Mouse (Mus musculus) c-Kit-positive CD71-positive TER-119-positive erythroid progenitor cells, embryonic 14.5 days (primary cell): ENCODE measurements around the gene Mdm2.

Experiments used
- DNase-seq: peaks from one replicate; pipeline ENCODE4 v3.0.0-alpha.2; 2013; ENCODE audit warnings: low spot score

Mdm2 gene

DNA sequence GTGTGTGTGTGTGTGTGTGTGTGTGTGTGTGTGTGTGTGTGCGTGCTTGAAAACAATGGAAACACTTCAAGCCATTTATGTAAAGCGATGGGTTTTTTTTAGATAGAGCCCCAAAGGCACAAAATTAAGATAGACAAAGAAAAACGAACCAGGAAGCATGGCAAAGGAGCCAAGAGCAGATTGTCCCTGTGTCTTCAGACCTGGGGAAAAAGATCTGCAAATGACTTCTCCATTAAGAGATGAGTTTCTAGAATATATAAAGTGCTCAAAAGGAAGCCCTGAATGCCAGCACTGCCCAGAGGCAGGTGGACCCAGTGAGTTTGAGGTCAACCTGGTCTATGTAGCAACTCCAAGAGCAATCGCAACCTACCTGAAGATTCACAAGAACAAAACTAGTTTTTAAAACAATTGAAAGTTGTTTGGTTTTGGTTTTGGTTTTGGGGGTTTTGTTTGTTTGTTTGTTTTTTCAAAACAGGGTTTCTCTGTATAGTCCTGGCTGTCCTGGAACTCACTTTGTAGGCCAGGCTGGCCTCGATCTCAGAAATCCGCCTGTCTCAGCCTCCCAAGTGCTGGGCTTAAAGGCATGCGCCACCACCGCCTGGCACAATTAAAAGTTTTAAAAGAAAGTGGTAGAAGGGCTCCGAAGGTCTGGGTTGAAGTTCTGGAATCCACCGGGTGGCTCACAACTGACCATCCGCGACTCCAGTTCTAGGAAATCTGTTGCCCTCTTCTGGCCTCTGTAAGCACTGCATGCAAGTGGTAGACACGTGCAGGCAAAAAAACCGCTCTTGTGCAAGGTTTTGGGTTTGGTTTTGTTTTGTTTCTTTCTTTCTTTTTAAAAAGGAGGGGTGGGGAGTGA lies 28.3 kb downstream of the Mdm2 start:
- DNase-seq: no peak

DNA sequence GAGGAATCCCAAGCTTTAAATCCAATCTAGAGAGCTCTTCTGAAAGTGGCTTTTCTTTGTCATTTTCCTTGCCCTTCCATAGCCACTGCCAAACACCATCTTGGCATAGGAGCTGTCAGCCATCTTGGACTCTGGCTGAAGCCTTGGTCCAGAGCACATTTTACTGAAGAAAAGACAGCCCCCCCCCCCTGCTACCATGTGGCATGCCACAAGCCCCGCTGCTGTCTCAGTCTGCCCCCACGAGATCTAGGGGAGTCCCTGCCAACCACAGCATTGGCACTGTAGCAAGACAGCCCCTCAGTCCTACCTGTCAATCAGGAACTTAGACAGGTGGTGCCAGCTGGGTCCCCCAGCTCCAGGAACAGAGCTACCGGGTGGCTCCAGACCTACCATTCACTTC lies 29.0 kb downstream of the Mdm2 start:
- no peak for DNase-seq

DNA sequence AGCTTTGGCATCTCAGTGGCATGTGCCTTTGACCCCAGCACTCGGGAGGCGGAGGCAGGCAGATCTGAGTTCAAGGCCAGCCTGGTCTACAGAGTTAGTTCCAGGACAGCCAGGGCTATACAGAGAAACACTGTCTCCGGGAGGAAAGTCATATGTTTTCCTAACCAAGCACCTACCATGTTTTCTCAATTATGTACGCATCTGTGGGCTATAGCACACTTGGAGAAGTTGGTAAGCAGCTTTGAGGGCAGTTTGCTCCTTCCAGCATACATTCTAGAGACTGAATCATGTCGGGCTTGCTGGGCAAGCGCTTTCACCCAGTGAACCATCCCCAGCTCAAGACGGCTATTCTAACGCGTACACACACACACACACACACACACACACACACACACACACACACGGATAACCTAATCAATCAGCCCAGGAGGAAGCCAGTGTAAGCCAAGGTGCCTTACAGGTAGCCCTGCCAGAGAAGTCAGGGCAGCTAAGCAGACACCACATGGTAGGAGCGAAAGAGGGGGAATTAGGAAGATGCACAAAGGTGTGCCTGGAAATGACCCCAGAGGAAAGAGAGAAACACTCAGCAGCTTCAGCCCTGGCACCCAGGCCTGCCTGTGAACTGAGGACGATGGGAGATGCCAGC lies 29.6 kb downstream of the Mdm2 start:
- no peak for DNase-seq

DNA sequence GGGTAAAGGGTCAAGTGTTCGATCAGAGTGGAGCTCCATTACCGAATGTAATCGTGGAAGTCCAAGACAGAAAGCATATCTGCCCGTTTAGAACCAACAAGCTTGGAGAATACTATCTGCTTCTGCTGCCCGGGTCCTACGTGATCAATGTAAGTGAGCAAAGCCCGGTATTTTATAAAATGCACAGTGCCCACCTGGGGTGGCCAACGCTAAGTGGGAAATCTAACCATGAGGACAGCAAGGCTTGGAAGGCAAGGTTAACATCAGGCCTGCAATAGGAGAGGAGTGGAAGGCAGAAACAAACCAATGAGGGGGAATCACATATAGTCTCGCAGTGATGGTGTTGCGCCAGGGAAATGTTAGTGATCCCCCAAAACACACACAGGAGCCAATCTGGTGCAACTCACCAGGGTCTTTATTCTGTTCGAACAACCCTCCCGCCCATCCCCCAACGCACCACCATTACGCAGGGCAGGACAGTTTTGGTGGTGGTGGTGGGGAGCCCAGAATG lies 30.5 kb downstream of the Mdm2 start:
- DNase-seq: no peak

DNA sequence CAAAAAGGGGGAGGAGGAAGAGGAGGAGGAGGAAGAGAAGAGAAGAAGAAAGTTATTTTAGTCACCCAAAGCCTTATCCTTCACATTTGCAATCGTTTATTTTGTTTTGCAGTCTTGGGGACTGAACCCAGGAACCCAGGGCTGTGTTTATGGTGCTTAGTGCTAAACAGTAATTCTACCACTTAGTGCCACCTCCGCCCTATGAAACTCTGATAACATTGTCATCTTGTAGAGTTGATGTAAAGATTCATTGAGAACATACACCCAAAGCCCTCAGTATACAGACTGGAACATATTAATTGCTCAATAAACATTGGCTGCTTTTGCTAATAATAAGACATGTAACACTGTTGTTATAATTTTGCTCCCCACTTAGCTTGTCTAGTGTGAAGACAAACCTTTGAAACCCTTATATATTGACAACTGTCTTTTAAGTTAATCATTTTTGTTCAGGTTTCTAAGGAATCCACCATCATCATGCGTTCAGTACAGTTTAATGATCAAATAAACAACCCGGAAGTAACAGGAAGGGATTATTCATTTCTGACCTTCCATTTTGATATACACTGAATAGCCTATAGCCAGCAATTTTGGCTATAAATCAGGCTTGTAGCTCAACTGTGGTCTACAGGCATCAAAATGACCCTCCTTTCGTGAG lies 31.4 kb downstream of the Mdm2 start:
- DNase-seq: no peak

DNA sequence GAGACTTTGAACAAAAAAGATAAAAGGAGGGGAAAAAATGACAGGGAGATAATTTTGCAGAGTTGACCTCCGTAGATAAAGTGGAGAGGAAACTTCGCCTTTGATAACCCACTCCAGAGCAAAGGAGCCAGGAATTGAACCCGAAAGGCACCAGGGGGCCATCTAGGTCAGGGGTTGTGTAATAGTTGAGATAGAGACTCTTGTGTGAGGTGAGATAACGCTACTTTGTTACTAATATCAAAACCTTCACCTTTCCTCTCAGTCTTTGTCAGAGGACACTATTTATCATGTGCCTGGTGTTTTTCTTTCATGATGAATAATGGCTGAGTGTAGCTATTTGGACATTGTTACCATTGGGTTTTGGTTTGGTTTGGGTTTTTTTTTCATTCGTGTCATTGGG lies 32.2 kb downstream of the Mdm2 start:
- peak; percentile 25 for DNase-seq

DNA sequence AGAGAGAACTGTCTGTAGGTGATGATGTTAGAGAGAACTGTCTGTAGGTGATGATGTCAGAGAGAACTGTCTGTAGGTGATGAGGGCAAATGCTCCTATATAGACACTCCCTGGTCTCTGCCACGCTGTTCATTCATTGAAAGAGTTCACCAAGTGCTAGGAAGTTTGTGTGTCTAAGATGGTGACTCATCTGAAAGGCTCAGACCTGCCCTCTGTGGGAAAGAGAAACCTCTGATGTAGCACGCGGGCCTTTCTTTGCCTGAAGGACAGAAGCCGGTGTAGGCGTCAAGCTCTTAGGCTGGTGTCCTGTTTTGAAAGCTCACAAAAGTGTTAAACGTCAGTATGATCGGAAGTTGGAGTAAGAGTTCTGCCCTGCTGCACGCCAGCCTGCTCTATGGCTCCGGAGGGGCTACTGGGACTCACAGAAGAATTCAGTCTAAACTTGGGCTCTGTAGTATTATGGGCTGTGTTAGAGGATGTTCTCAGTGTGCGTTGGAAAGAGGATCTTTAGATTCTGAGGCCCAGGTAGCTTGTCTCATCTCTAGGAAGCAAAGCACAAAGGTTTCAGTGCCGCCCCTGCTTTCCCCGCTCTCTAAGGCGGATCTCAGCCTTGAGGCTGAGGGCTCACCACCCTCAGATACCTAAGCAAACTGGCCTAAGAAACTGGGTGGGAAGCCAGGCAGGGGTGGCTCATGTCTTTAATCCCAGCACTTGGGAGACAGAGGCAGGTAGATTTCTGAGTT lies 32.9 kb downstream of the Mdm2 start:
- DNase-seq: no peak

DNA sequence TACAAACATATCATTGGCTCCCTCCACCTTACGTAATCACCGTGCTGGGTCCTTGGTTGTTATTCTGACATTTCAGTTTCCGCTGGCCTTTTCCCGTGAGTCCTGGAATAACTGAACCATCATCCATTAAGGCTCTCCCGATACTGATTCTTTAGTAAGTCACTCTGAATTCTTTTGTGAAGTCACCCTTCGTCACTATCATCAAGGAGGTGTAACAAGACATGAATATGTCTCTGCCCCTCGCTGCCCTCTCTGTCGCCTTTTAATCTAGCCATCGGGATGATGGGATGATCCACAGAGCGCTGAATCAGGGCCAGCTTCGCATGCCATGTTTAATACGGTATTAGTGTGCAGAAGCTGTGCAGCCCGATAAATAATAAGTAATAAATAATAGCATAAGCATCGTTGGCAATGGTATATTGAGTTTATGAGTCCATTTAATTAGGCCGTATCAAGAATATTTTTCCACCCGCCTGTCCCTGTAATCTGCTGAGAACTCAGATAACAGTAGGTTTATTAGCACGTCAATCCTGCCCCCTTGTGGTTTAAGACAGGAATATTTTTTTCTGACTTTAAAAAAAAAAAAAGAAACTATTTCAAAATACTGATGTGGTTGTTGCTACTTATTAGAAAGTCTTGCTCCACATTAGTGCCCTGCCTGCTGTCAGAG lies 33.8 kb downstream of the Mdm2 start:
- peak; percentile 54 for DNase-seq

DNA sequence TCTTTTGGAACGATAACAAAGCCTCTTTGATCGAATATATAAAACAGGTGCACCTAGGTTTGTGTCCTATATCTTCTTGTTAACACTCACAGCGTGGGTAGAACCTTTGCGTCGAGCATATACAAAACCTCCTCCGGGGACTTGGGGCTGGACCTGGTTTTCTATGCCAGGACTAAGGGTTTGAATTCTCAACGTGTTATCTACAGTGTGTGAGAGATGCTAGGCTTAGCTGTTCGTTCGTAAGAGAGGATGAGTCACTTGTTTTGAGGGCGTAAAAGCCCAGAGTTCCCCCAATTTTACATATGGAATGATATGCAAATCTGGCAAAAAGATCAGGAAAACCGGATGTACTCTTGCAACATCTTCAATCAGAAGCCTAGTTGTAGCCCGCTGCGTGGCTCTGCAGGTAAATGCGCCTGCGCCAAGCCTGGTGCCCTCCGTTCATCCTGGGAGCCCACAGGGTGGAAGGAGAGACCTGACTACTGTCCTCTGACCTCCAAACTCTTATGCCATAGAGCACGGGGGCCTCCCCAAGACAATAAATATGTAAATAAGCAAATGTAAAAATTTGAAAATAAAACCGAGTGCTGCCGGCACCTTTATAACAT lies 34.4 kb downstream of the Mdm2 start:
- no peak for DNase-seq

DNA sequence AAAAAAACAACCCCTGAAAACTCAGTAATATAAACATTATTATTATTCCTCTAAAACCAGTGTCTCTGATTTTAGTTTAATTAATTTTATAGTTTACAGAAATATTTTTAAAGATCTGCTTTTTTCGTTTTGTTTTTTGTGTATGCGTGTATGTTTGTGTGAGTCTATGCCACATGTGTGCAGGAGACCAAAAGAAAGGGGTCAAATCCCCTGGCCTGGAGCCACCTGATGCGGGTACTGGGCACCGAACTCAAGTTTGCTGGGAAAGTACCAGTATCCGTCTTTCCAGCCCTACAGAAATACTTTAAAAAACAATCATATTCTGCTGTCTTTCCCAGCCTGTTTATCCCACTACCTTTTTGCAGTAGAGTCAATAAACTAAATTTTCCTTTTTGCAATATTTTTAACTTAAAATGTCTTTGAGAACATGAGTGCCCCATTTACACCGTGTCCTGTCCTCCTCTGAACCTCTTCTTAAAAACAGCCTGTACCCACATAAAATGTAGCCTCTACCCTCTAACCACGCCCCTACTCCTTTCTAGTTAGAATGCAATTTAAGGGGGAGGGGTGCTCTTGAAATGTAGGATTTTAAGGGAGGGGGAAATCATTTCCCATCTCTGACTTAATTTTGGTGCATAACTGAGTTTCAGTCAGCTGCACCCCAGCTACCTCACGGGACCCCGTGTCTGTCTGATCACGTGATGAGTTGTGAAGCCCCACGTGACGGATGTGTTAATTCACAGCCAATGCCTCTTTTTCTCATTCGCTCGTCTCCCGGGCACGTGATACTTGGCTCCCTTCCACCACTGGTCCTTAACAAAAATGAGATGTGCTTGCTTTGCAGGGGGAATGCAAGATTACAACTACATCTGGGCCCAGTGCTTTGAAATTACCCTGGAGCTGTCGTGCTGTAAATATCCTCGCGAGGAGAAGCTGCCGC lies 35.2 kb downstream of the Mdm2 start:
- DNase-seq: no peak

DNA sequence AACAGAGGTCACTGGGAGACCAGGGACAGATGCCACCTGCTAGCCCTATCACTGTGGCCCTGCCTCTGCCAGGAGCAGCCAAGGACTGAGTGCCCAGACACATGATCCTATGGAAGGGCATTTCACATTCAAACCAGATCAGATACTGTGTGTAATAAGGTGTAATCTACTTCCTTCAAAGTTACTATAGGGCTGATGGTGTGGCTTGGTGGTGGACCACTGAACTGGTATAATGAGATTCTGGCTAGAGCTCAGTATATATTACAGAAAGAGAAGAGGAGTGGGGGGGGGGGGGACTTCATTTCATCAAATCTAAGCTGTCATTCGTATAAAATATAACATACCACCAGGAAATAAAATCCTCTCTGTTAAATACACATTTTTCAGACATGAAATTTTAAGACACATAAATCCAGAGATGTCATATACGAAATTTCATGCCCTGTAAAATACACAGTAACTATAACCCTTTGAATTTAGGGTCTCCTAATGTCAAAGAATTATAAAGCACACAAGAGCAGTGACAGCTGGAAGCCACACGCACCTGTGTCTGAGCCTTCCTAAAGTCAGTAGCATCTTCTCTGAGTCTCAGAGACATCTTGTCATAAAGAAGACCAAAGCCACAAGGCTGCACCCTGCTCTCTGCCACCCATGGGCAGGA lies 36.1 kb downstream of the Mdm2 start:
- DNase-seq: no peak

DNA sequence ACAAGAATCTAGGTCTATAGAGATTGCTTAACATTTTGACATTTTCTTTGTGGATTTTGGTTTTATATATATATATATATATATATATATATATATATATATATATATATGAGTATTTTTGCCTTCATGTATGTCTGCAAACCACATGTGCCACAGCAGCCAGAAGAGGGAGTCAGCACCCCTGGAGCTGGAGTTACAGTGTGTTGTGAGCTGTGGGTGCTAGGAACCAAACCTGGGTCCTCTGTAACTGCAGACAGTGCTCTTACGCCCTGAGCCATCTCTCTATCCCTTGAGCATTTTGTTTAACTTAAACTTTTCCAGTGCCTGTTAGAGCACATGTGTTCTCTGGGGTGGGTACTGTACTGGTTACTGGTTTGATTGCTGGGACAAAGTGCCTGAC lies 36.6 kb downstream of the Mdm2 start:
- DNase-seq: no peak

DNA sequence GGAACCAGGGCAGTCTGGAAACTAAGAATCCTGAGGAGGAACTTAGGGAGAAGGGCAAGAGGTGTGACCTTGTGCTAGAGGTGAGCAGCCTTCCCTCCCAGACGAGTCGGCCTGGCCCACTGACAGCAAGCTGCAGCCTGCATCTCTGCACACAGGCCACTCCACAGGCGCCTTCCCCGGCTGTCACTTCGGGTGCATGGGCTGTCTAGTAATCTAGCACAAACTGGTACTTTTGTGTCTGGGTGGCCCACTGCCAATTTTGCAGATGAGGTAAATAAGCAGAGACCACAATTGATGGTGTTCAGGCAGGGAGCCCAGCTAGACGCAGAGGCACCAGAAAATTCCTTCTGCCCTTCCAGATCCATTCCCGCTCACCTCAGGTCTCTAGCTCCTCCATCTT lies 37.9 kb downstream of the Mdm2 start:
- DNase-seq: no peak

DNA sequence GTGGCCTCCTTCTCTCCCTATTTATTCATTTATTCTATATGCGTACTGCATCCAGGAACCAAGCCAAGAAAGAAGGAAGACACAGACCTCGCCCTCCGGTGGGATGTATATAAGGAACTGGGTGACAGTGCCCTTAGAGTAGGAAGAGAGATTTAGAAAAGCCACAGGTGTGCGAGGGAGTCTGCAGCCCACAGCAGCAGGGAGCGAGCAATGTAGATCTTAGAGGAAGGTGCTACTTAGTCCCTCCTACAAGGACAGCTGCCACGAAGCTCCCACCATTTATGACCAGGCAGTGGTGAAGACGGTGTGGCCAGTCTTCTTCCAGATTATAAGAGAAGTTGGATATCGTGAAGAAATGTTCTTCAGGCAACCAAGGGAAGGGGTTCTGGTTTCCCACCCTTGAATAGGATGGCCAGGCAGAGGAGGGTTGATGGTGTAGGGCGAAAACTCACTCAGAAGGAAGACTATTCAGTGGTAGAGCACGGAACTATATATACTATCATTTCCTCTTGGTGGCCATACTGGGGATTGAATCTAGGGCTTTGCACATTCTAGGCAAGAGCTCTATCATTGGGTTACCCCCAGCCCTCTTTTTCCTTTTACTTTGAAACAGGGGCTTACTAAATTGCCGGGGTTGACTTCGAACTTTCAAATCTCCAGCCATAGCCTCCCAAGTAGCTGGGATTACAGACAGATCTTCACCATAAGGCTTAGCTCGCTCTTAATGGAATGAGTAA lies 38.5 kb downstream of the Mdm2 start:
- no peak for DNase-seq

DNA sequence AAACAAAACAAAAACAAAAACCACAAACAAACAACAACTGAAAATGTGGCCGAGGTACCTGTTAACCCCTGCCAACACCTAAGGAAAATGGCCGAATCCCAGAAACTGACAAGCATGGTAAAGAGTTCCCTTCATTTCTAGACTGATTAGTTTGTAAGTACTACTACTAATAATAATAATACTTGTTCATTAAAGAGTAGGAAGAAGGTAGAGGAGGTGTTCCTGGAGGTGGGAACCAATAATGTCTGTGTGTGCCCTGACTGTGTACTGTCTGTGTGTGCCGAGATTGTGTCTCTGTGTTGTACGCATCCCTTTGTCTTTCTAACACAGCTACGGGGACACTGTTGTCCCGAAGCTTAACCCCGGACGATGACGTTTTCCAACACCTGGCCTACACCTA lies 39.3 kb downstream of the Mdm2 start:
- no peak for DNase-seq

DNA sequence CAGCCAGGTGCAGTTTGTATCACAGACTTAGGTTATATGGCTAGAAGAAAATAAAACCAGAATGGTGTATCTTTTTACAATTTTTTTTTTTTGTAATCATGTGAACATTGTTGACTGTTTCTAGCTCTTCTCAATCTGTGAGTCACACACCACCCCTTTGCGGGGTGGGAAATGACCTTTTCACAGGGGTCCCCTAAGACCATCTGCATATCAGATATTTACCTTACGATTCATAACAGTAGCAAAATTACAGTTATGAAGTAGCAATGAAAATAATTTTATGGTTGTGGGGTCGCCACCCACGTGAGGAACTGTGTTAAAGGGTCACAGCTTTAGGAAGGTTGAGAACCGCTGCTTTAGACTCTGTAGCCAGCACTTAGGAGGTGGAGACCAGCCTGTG lies 39.8 kb downstream of the Mdm2 start:
- DNase-seq: no peak

DNA sequence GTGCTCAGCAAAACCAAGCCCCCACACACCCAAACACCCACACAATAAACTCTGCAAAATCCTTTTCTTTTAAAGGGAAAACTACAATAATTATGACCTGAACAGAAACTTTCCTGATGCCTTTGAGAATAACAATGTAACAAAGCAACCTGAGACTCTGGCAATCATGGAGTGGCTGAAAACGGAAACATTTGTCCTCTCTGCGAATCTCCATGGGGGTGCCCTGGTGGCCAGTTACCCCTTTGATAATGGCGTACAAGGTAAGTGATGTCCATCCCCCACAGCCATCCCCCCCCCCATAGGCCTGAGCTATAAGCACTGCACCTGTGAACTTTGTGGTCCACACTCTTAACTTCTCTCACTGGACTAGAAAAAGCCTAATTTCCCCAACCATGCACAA lies 40.5 kb downstream of the Mdm2 start:
- DNase-seq: no peak

DNA sequence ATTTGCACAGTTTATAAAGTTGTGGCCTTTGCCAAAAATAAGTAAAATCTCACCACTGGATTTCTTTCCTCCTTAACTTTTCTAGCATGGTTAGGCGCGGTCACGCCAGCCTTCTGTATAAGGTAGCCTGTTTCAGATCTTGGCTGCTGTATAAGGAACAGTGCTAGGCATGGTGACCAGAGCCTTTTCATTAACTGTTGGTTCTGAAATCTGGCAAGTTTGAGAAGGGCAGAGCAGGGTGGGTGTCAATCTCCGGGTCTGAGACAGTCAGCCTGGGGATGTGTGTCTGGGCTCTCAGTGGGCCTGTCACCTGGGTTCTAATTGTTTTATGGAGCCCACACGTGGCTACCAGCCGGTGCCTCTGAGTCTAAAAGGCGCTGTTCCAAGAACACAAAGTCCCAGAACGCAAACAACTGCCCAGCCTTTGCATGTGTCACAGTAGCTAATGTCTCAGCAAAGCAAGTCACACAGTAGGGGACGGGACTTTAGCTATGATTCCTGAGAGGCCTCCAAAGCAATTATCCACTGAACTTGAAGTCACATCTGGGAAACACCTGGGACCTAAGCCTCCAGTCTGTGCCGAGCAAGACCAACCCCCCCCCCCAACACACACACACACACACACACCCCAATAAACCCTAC lies 41.0 kb downstream of the Mdm2 start:
- no peak for DNase-seq
